Mouse (Mus musculus): Measurements from ENCODE around the gene Lonp2.

GRCm38 (mm10) chr8:86652546-86652945 lies 28.7 kb downstream of the Lonp2 start:
- no peak for TF ChIP-seq CTCF (IDR thresholded peaks at IDR 0.05; ENCODE audit: low read depth, low read length)
- no peak for TF ChIP-seq GATA1 (IDR thresholded peaks at IDR 0.05; ENCODE audit: borderline replicate concordance, low read length)
- no peak for TF ChIP-seq TAL1 (conservative IDR thresholded peaks at IDR 0.05; ENCODE audit: low read depth, low read length)
